Mouse (Mus musculus) forebrain, embryonic 12.5 days (tissue): Measurements from ENCODE around the gene Lrp3. TPM values are rescaled to one million over a fixed set of nuclear protein-coding genes. Genes with fewer than 3 reads are reported as not detected.
A peak's percentile ranks its signal among the peaks of the same experiment; 100 is the strongest.

Experiments
- ATAC-seq: fragments of 200-750 bp; cut with Nextera tagmentation; 2 replicates; pipeline ENCODE4 v1.8.0; 2017; ENCODE audit warnings: moderate TSS enrichment; ENCODE audit not compliant: low FRiP score
- H3K27ac ChIP-seq: fragments of 300-500 bp; sonication (generic); 2 replicates; pipeline ENCODE4 v1.5.1; 2016; ENCODE audit warnings: mild to moderate bottlenecking
- H3K27me3 ChIP-seq: fragments of 300-500 bp; sonication (generic); 2 replicates; pipeline ENCODE4 v1.6.1; 2016; ENCODE audit warnings: mild to moderate bottlenecking
- H3K36me3 ChIP-seq: fragments of 300-500 bp; sonication (generic); replicated peaks from 2 replicates; pipeline ENCODE4 v1.6.1; 2016; ENCODE audit warnings: mild to moderate bottlenecking
- H3K4me1 ChIP-seq: fragments of 300-500 bp; sonication (generic); 2 replicates; pipeline ENCODE4 v1.6.1; 2016
- H3K4me2 ChIP-seq: fragments of 300-500 bp; sonication (generic); 2 replicates; pipeline ENCODE4 v1.6.1; 2016; ENCODE audit warnings: mild to moderate bottlenecking, moderate library complexity
- H3K4me3 ChIP-seq: fragments of 300-500 bp; sonication (generic); replicated peaks from 2 replicates; pipeline ENCODE4 v1.5.1; 2016; ENCODE audit warnings: mild to moderate bottlenecking
- H3K9ac ChIP-seq: fragments of 300-500 bp; sonication (generic); 2 replicates; pipeline ENCODE4 v1.6.1; 2016; ENCODE audit warnings: mild to moderate bottlenecking
- H3K9me3 ChIP-seq: fragments of 300-500 bp; sonication (generic); 2 replicates; pipeline ENCODE4 v1.6.1; 2016
- WGBS: fragments of 180-500 bp; shearing (Covaris S2); methylation state at CpG from one replicate; pipeline ENCODE4 v1.1.7; 2016; 5-methylcytosine and 5-hydroxymethylcytosine counted together
- polyA plus RNA-seq: library from polyadenylated mRNA; unstranded; fragments of >200 nt; fragmentation: Nextera tagmentation; extraction: Ambion mirVana; gene quantifications from 2 replicates; pipeline ENCODE4 v1.2.1, GENCODE M21; 2016

Lrp3 gene
- polyA plus RNA-seq, 1 experiment from 2014 or later = 15.3 TPM

DNA sequence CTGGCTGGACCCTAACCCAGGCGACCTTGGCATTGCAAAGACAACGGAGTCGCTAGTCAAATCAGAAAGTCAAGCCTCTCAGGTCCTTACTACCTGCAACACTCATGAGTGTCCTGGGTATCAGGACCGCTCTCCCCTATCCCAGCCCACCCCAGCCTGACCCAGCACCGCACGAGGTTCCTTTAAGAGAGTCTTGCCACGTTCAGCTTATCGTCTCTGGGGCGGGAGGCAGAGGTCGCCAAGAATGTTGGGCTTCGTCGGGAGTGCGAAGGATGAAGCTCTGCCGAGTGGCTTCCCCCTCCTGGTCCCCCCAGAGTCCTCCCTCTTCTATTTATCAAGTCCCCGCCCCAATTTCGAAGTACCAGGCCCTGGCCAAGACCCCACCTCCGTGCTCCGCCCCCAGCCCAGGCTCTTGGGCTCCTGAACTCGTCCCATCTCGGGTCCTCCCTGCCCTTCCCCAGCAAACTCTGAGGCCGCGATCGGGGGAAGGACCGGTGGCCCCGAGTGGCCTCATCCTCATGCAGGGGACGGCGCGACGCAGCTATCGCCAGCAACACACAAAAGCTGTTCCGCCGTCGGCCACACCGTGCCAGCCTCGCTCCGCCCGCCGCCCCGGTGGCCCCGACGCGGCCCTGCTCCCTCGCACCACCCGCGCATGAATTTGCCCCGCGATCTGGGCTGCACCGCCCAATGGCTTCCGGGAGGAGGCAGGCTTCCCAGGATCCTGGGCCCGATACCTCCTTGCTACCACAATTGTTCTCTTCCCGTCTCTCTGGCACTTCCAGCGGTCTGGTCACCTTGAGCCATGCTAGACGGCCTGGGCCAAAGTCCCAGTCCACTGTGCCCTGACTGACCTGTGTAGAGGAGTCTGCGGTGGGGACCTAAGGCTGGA, 30.2 kb downstream of the Lrp3 start:
- WGBS = 1% methylated on average over 54 of the region's 54 CpGs
- Histone ChIP-seq H3K4me3 (peak overlapping the region; percentile 35), H3K4me2 (peak overlapping the region; percentile 60), H3K9me3 (0 out of 2 replicates have a peak, but pooled peaks cover 7% of the 10 kb centered on the region), H3K27me3 (peaks cover 51% of the 10 kb centered on the region), H3K9ac (peak overlapping the region; percentile 33), H3K27ac (no peak overlapping the region), H3K4me1 (peaks cover 18% of the 10 kb centered on the region), H3K36me3 (no peaks in the 10 kb centered on the region)
- peak; percentile 63 for ATAC-seq

DNA sequence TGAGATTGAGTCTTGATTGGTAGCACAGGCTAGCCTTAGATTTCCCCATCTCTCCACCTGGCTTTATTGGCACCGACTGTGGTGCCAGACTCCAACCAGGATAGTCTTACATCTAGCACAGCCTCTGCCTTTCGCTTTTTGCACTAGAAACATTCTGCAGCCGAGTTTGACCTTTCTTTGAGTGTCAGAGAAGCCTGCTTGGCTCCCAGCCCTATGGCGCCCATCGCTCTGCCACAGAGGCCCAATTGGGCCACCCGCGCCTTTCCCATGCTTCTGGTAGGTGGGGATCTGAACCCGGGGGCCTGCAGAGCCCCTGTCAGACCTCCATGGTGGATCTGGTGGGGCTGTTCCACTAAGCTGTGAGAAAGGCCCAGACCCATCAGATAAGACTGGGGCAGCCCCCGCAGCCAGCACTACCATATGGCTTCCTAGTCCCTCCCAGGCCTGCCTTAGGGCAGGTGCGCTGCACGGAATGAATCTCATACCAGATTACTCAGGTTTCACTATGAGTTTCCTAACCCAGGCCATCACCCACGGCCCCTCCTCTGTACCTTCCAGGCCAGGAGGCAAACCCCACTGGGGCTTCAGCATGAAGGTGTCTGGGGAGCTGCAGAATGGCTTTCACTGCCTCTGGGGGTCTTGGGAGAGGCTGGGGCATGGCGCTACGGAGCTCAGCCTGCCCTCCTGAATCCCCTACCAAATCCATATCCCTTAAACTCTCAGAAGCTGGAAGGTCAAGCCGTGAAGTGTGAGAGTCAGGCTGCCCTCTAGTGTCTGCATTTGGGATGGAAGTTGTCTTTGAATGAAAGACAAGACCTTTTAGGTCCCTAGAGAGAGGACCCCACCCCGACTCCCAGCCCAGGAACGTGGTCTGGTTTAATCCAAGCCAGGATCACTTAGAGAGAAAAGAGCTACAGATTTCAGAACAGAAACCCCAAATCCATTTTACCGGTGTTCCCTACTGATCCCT, 38.6 kb downstream of the Lrp3 start:
- peaks cover 3% of the 10 kb centered on the region; the same call in 1 of the 2 replicates for H3K4me1 ChIP-seq
- H3K27ac ChIP-seq = no peak overlapping the region
- no peaks in the 10 kb centered on the region for H3K9me3 ChIP-seq
- no peak overlapping the region for H3K9ac ChIP-seq
- no peaks in the 10 kb centered on the region for H3K36me3 ChIP-seq
- peaks cover 13% of the 10 kb centered on the region for H3K27me3 ChIP-seq
- no peak for ATAC-seq
- no peak overlapping the region for H3K4me2 ChIP-seq
- WGBS = 54% methylated on average over 18 of the region's 18 CpGs
- H3K4me3 ChIP-seq = no peak overlapping the region

GRCm38 (mm10) chr7:35175533-35175932, 39.8 kb downstream of the Lrp3 start:
- H3K27me3 ChIP-seq = peaks cover 16% of the 10 kb centered on the region
- no peak overlapping the region for H3K9ac ChIP-seq
- H3K27ac ChIP-seq = no peak overlapping the region
- no peaks in the 10 kb centered on the region for H3K9me3 ChIP-seq
- peaks cover 3% of the 10 kb centered on the region; the same call in 1 of the 2 replicates for H3K4me1 ChIP-seq
- WGBS = 80% methylated on average over 4 of the region's 4 CpGs
- H3K36me3 ChIP-seq = no peaks in the 10 kb centered on the region
- no peak overlapping the region for H3K4me2 ChIP-seq
- no peak overlapping the region for H3K4me3 ChIP-seq
- ATAC-seq = no peak

- no peak overlapping the region for H3K27ac ChIP-seq
- no peak overlapping the region for H3K9ac ChIP-seq
- no peak overlapping the region for H3K4me3 ChIP-seq
- peaks cover 3% of the 10 kb centered on the region; the same call in 1 of the 2 replicates for H3K4me1 ChIP-seq
- peaks cover 22% of the 10 kb centered on the region for H3K27me3 ChIP-seq
- H3K9me3 ChIP-seq = no peaks in the 10 kb centered on the region
- WGBS = 80% methylated on average over 4 of the region's 4 CpGs
- H3K36me3 ChIP-seq = no peaks in the 10 kb centered on the region
- no peak for ATAC-seq
- peak overlapping the region; percentile 43 for H3K4me2 ChIP-seq
These were observed 42.8 kb downstream of the Lrp3 start for GRCm38 (mm10) chr7:35172519-35172918.

DNA sequence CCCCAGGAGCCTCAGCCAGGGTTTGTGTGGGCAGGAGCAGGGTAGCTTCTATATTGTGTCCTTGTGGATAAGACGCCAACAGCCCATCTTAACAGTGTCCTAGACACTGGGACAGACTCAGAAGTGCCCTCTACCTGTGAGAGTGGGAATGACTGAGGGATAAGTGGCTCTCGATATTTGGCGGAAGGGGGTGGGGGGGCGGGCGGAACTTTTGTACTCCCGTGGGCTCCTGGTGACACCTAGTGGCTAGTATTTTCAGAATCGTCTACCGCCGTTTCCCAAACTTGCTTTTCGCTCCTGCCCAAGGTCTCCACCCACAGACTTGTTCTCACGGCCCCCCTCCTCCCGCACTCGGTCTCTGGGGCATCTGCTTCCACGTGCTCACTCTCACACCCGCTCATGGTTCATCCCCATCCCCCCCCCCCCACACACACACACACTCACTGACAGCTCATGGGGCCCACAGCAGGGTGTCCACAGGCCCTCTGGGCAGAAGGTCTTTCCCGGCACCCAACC, 43.4 kb downstream of the Lrp3 start:
- H3K9ac ChIP-seq = no peak overlapping the region
- no peak overlapping the region for H3K27ac ChIP-seq

GRCm38 (mm10) chr7:35169341-35169740, 46.0 kb downstream of the Lrp3 start:
- H3K36me3 ChIP-seq = no peaks in the 10 kb centered on the region
- H3K4me3 ChIP-seq = no peak overlapping the region
- H3K4me1 ChIP-seq = peaks cover 3% of the 10 kb centered on the region; the same call in 1 of the 2 replicates
- WGBS = 14% methylated on average over 6 of the region's 6 CpGs
- H3K27ac ChIP-seq = no peak overlapping the region
- H3K9ac ChIP-seq = no peak overlapping the region
- H3K27me3 ChIP-seq = peaks cover 22% of the 10 kb centered on the region
- no peak overlapping the region for H3K4me2 ChIP-seq
- H3K9me3 ChIP-seq = no peaks in the 10 kb centered on the region
- peak; percentile 41 for ATAC-seq

More for the DNA sequence above, 43.4 kb downstream of the Lrp3 start:
- H3K4me3 ChIP-seq = peak overlapping the region; percentile 10; the same call in 1 of the 2 replicates
- no peaks in the 10 kb centered on the region for H3K36me3 ChIP-seq
- no peaks in the 10 kb centered on the region for H3K9me3 ChIP-seq
- peaks cover 22% of the 10 kb centered on the region for H3K27me3 ChIP-seq
- WGBS = 5% methylated on average over 14 of the region's 16 CpGs
- peak; percentile 83 for ATAC-seq
- H3K4me1 ChIP-seq = peaks cover 3% of the 10 kb centered on the region; the same call in 1 of the 2 replicates
- peak overlapping the region; percentile 43 for H3K4me2 ChIP-seq

DNA sequence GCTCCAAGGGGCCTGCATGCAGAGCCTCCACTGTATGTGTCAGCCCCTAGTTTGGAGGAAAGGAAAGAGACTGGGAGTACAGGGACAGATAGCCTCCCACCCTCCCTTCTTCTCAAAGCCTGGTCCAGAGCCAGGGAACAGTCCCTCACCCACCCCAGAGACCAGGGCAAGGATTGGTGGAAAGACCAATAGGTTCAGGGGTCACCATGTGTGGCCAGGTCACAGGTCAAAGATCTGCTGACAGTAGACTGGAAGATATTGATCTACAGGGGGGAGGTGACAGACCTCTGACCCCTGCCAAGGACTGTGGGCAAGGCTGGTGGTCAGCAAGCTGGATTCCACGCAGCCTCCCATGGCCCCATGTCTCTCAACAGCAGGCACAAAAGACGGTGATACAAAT, 47.4 kb downstream of the Lrp3 start:
- H3K36me3 ChIP-seq = no peaks in the 10 kb centered on the region
- H3K4me1 ChIP-seq = peaks cover 3% of the 10 kb centered on the region; the same call in 1 of the 2 replicates
- no peak overlapping the region for H3K4me3 ChIP-seq
- WGBS = 81% methylated on average over 2 of the region's 2 CpGs
- H3K9ac ChIP-seq = no peak overlapping the region
- H3K27ac ChIP-seq = no peak overlapping the region
- no peak overlapping the region for H3K4me2 ChIP-seq
- no peak for ATAC-seq
- peaks cover 15% of the 10 kb centered on the region for H3K27me3 ChIP-seq
- no peaks in the 10 kb centered on the region for H3K9me3 ChIP-seq

DNA sequence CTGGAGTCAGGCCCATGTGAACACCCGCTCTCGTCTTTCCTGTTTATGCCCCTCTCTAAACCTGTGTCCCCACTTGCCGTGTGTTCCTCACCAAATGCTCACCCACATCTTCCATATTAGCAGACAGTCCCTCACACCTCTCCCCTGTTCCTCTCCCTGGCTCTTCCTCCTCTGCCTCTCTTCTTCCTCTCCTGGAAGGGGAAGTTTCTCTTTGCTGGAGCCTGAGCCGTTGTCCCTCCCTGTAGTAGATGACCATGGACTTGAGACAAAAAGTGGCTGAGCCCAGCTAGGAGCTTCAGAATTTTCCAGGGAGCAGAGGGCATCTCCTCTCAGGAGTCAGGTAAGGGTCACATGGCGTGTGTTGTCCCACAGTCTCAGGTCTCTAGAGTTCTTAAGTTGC, 48.3 kb downstream of the Lrp3 start:
- peaks cover under 1% of the 10 kb centered on the region; the same call in 1 of the 2 replicates for H3K4me1 ChIP-seq
- H3K27me3 ChIP-seq = peaks cover 9% of the 10 kb centered on the region
- 84% methylated on average over 5 of the region's 5 CpGs for WGBS
- no peak for ATAC-seq
- no peak overlapping the region for H3K9ac ChIP-seq
- no peaks in the 10 kb centered on the region for H3K36me3 ChIP-seq
- no peaks in the 10 kb centered on the region for H3K9me3 ChIP-seq
- H3K4me2 ChIP-seq = no peak overlapping the region
- H3K4me3 ChIP-seq = no peak overlapping the region
- H3K27ac ChIP-seq = no peak overlapping the region

- H3K27ac ChIP-seq = no peak overlapping the region
- 78% methylated on average over 6 of the region's 6 CpGs for WGBS
These were observed 51.2 kb downstream of the Lrp3 start for GRCm38 (mm10) chr7:35164131-35164530.

GRCm38 (mm10) chr7:35163600-35163999, 51.7 kb downstream of the Lrp3 start:
- Histone ChIP-seq H3K4me1 (no peaks in the 10 kb centered on the region), H3K36me3 (no peaks in the 10 kb centered on the region), H3K9me3 (no peaks in the 10 kb centered on the region), H3K27me3 (no peaks in the 10 kb centered on the region), H3K4me3 (no peak overlapping the region), H3K4me2 (no peak overlapping the region), H3K9ac (no peak overlapping the region), H3K27ac (no peak overlapping the region)
- ATAC-seq = no peak
- WGBS = 78% methylated on average over 7 of the region's 7 CpGs

More at GRCm38 (mm10) chr7:35164131-35164530, 51.2 kb downstream of the Lrp3 start:
- Histone ChIP-seq H3K9ac (no peak overlapping the region), H3K36me3 (no peaks in the 10 kb centered on the region), H3K27me3 (no peaks in the 10 kb centered on the region), H3K4me1 (no peaks in the 10 kb centered on the region), H3K4me2 (no peak overlapping the region), H3K9me3 (no peaks in the 10 kb centered on the region), H3K4me3 (no peak overlapping the region)
- ATAC-seq = no peak

DNA sequence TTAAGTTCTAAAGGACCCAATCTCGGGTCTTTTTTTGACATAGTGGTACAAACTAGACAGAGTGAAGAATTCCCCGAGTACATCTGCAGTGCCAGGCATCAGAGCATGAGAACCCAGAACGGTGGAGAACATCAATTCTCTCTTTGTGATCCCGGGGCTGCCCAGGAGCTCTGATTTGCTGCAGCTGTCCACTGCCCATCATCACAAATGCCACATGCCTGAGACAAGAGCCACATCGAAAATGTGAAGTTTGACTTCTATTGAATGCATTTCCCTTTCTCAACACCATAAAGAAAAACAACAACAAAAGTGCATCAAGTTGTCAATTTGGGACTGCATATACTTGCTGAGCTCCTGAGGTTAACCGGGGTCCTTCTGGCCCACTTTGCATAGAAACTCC, 52.9 kb downstream of the Lrp3 start:
- H3K4me2 ChIP-seq = no peak overlapping the region
- H3K4me3 ChIP-seq = no peak overlapping the region
- no peak overlapping the region for H3K27ac ChIP-seq
- 83% methylated on average over 6 of the region's 6 CpGs for WGBS
- no peaks in the 10 kb centered on the region for H3K4me1 ChIP-seq
- H3K27me3 ChIP-seq = 0 out of 2 replicates have a peak, but pooled peaks cover 5% of the 10 kb centered on the region
- no peak overlapping the region for H3K9ac ChIP-seq
- ATAC-seq = no peak
- H3K36me3 ChIP-seq = no peaks in the 10 kb centered on the region
- no peaks in the 10 kb centered on the region for H3K9me3 ChIP-seq

GRCm38 (mm10) chr7:35157512-35157911, 57.8 kb downstream of the Lrp3 start:
- WGBS = 86% methylated on average over 3 of the region's 3 CpGs
- Histone ChIP-seq H3K4me3 (no peak overlapping the region), H3K27ac (no peak overlapping the region), H3K4me1 (no peaks in the 10 kb centered on the region), H3K36me3 (no peaks in the 10 kb centered on the region), H3K4me2 (no peak overlapping the region), H3K9me3 (no peaks in the 10 kb centered on the region), H3K27me3 (peaks cover 6% of the 10 kb centered on the region; the same call in 1 of the 2 replicates), H3K9ac (no peak overlapping the region)
- no peak for ATAC-seq
